Mouse (Mus musculus): ENCODE measurements at regions not wholly inside any gene's neighbourhood (a gene's known extent, or its start where the extent isn't known, plus 50 kb on each side); places are given as distances from the start of the nearest gene placed in this dataset.

DNA sequence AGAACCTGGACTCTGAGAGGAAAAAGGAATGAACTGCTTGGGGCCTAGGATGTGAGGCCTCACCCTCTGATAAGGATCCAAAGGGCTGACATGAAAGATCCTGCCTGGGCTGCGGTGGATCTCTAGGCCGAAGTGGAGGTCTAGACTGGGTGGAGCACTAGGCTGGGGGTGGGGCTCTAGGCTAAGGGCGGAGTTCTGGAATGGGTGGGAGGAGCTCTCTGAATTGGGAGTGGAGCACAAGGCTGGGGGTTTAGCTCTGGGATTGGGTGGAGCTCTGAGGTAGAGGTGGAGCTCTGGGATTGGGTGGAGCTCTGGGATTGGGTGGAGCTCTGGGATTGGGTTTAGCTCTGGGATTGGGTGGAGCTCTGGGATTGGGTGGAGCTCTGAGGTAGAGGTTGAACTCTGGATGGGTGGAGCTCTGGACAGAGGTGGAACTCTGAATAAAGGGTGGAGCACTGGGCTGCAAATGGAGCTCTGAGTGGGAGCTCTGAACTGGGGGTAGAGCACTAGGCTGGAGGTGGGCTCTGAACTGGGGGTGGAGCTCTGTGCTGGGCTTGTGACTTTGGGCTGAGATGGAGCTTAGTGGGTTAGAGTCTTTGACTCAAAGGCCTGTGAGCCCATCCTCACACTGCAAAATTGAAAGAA is 92.3 kb upstream of the Castor2 start:
- ATAC-seq (ENCODE audit: insufficient number of reproducible peaks, low FRiP score, low TSS enrichment, low read depth) (peak; percentile 61; the same call in 1 of the 2 replicates), DNase-seq (ENCODE audit: low spot score) (no peak)
- Histone ChIP-seq H3K4me1 (ENCODE audit: control insufficient read depth, insufficient read depth, low read length) (0 out of 2 replicates have a peak, but pooled peaks cover 4% of the 10 kb centered on the region), H3K27me3 (ENCODE audit: control insufficient read depth, insufficient read depth, low read length) (no peaks in the 10 kb centered on the region), H3K9me3 (ENCODE audit: control insufficient read depth, low read length) (no peaks in the 10 kb centered on the region), H3K27ac (replicated peaks; ENCODE audit: low read depth, low read length) (no peak overlapping the region), H3K4me3 (ENCODE audit: low read depth, low read length) (no peak overlapping the region), H3K4me2 (ENCODE audit: low read depth, severe bottlenecking) (no peak overlapping the region), H3K36me3 (ENCODE audit: control insufficient read depth, insufficient read depth, low read length) (no peaks in the 10 kb centered on the region), H3K9ac (ENCODE audit: low read length) (no peak overlapping the region)
- WGBS: 24% methylated on average over 3 of the region's 3 CpGs

DNA sequence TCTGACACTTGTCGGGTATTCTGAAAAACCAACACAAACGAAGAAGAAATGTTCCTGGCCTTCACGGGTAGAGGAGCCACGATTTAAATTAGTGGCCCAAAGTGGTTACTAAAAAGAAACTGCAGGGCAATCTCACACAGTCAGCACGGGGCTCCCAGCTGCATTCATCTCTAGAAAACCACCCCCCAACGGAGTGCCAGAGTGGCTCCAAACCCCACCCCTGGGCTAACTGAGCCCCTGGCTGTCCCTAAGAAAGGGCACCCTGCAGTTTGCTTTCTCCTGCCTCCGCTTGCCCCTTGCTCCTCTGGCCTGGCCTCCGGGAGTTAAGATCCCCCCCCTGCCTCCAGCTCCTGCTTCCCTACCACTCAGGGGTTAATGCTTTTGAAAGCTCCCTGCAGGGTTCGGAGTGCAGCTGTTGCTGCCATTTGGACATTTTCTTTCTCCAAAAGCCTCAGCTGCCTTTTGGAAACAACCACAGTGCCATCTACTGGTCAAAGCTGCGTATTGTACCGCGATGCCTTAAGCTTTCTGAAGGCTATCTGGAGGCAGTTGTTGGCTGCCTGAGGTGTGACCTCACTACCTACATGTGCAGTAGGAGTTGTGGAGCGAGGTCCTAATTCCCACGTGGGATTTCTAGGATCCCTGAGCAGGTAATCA is 92.9 kb upstream of the Castor2 start:
- DNase-seq (ENCODE audit: low spot score) (peak; percentile 97), ATAC-seq (ENCODE audit: insufficient number of reproducible peaks, low FRiP score, low TSS enrichment, low read depth) (peak; percentile 83)
- H3K4me3 ChIP-seq (ENCODE audit: low read depth, low read length): no peak overlapping the region
- H3K9ac ChIP-seq (ENCODE audit: low read length): no peak overlapping the region
- no peaks in the 10 kb centered on the region for H3K36me3 ChIP-seq (ENCODE audit: control insufficient read depth, insufficient read depth, low read length)
- H3K4me1 ChIP-seq (ENCODE audit: control insufficient read depth, insufficient read depth, low read length): 0 out of 2 replicates have a peak, but pooled peaks cover 4% of the 10 kb centered on the region
- WGBS: 3% methylated on average over 14 of the region's 14 CpGs
- no peaks in the 10 kb centered on the region for H3K9me3 ChIP-seq (ENCODE audit: control insufficient read depth, low read length)
- no peaks in the 10 kb centered on the region for H3K27me3 ChIP-seq (ENCODE audit: control insufficient read depth, insufficient read depth, low read length)
- H3K27ac ChIP-seq (replicated peaks; ENCODE audit: low read depth, low read length): no peak overlapping the region
- H3K4me2 ChIP-seq (ENCODE audit: low read depth, severe bottlenecking): no peak overlapping the region

DNA sequence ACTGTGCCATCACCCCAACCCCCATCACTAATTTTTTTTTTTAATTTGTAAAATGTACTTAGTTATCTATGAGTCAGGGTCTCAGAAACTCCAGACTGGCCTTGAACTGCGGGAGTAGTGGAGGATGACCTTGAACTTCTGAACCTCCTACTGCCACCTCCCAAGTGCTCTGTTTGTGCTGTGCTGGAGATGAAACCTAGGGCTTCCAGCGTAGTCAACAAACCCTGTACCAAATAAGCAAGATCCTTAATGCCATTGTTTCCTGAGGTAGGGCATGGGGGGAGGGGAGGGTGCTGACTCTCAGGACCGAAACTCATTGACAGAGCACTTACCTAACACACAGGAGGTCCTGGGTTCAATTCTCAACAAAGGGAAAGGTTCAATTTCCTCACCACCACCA is 93.5 kb upstream of the Castor2 start:
- Histone ChIP-seq H3K9me3 (ENCODE audit: control insufficient read depth, low read length) (no peaks in the 10 kb centered on the region), H3K36me3 (ENCODE audit: control insufficient read depth, insufficient read depth, low read length) (no peaks in the 10 kb centered on the region), H3K27ac (replicated peaks; ENCODE audit: low read depth, low read length) (no peak overlapping the region), H3K4me1 (ENCODE audit: control insufficient read depth, insufficient read depth, low read length) (0 out of 2 replicates have a peak, but pooled peaks cover 4% of the 10 kb centered on the region), H3K9ac (ENCODE audit: low read length) (no peak overlapping the region), H3K27me3 (ENCODE audit: control insufficient read depth, insufficient read depth, low read length) (no peaks in the 10 kb centered on the region), H3K4me3 (ENCODE audit: low read depth, low read length) (no peak overlapping the region), H3K4me2 (ENCODE audit: low read depth, severe bottlenecking) (no peak overlapping the region)
- DNase-seq (ENCODE audit: low spot score) (no peak), ATAC-seq (ENCODE audit: insufficient number of reproducible peaks, low FRiP score, low TSS enrichment, low read depth) (no peak)
- WGBS: 39% methylated on average over 3 of the region's 3 CpGs

DNA sequence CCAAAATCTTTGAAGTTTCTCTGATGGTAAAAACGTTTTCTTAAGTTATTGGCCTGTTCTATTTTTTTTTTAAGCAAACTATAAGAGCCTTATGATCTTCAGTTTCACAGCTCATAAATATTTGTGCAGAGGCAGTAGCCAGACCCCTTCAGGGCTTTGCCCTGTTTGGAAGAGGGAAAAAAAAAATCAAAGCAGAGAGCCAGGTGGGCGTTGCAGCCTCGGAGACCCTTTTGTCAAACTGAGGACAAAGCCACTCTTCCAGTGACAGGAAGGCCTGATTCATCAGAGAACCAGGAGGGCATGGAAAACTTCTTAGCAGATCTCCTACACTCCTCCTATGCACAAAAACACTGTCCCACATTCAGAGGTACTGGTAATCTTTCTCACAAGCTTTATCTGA is 99.4 kb upstream of the Castor2 start:
- no peak overlapping the region for H3K9ac ChIP-seq (ENCODE audit: low read length)
- H3K27ac ChIP-seq (replicated peaks; ENCODE audit: low read depth, low read length): peak overlapping the region; percentile 76
- peaks cover 9% of the 10 kb centered on the region for H3K4me1 ChIP-seq (ENCODE audit: control insufficient read depth, insufficient read depth, low read length)
- 0% methylated on average over 3 of the region's 3 CpGs for WGBS
- H3K36me3 ChIP-seq (ENCODE audit: control insufficient read depth, insufficient read depth, low read length): no peaks in the 10 kb centered on the region
- H3K4me3 ChIP-seq (ENCODE audit: low read depth, low read length): no peak overlapping the region
- H3K27me3 ChIP-seq (ENCODE audit: control insufficient read depth, insufficient read depth, low read length): no peaks in the 10 kb centered on the region
- no peak for ATAC-seq (ENCODE audit: insufficient number of reproducible peaks, low FRiP score, low TSS enrichment, low read depth)
- H3K9me3 ChIP-seq (ENCODE audit: control insufficient read depth, low read length): no peaks in the 10 kb centered on the region
- DNase-seq (ENCODE audit: low spot score): peak; percentile 54
- no peak overlapping the region for H3K4me2 ChIP-seq (ENCODE audit: low read depth, severe bottlenecking)

DNA sequence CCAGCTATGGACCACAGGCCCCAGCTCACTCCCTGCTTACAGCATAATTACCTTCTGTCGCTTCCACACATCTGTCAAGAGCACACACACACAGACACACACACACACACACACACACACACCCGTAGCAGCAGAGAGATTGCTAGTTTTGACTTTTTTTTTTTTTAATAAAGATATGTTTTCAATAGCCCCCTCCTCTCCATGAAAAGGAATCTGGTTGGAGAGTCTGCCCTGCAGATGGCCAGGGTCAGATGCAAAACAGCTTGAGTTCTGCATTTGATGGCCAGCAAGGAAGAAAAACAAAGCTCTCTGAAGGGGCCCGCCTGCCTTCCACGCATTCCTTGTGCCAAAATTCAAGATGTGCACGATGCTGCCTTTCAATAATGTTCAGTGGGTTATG is 99.8 kb upstream of the Castor2 start:
- no peak for ATAC-seq (ENCODE audit: insufficient number of reproducible peaks, low FRiP score, low TSS enrichment, low read depth)
- H3K27ac ChIP-seq (replicated peaks; ENCODE audit: low read depth, low read length): peak overlapping the region; percentile 76
- H3K36me3 ChIP-seq (ENCODE audit: control insufficient read depth, insufficient read depth, low read length): no peaks in the 10 kb centered on the region
- no peaks in the 10 kb centered on the region for H3K9me3 ChIP-seq (ENCODE audit: control insufficient read depth, low read length)
- WGBS: 1% methylated on average over 5 of the region's 5 CpGs
- peaks cover 9% of the 10 kb centered on the region for H3K4me1 ChIP-seq (ENCODE audit: control insufficient read depth, insufficient read depth, low read length)
- no peak overlapping the region for H3K9ac ChIP-seq (ENCODE audit: low read length)
- DNase-seq (ENCODE audit: low spot score): peak; percentile 73
- H3K27me3 ChIP-seq (ENCODE audit: control insufficient read depth, insufficient read depth, low read length): no peaks in the 10 kb centered on the region
- no peak overlapping the region for H3K4me3 ChIP-seq (ENCODE audit: low read depth, low read length)
- H3K4me2 ChIP-seq (ENCODE audit: low read depth, severe bottlenecking): no peak overlapping the region

DNA sequence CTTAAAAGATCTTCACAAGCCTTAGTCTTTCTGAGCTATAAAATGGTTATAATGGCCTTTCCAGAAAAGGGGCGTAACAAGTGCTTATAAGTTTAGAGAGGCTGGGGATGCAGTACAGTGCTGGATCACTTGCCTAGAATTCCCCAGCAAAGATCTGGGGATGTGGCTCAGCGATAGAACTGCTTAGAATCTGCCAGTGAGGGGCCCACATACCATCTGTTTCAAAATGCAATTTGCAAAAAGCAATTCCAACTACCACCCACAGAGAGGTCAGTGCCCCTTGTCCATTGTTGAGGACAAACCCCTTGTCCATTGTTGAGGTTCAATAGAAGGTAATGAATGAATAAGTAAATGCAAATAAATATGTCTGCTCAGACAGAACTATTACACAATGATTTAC is 107.5 kb upstream of the Castor2 start:
- ATAC-seq (ENCODE audit: insufficient number of reproducible peaks, low FRiP score, low TSS enrichment, low read depth) (no peak), DNase-seq (ENCODE audit: low spot score) (no peak)
- H3K4me3 ChIP-seq (ENCODE audit: low read depth, low read length): no peak overlapping the region
- WGBS: 62% methylated on average over 2 of the region's 2 CpGs
- peaks cover 3% of the 10 kb centered on the region; the same call in 1 of the 2 replicates for H3K4me1 ChIP-seq (ENCODE audit: control insufficient read depth, insufficient read depth, low read length)
- H3K9ac ChIP-seq (ENCODE audit: low read length): no peak overlapping the region
- H3K27me3 ChIP-seq (ENCODE audit: control insufficient read depth, insufficient read depth, low read length): no peaks in the 10 kb centered on the region
- H3K36me3 ChIP-seq (ENCODE audit: control insufficient read depth, insufficient read depth, low read length): no peaks in the 10 kb centered on the region
- no peaks in the 10 kb centered on the region for H3K9me3 ChIP-seq (ENCODE audit: control insufficient read depth, low read length)
- H3K4me2 ChIP-seq (ENCODE audit: low read depth, severe bottlenecking): no peak overlapping the region
- no peak overlapping the region for H3K27ac ChIP-seq (replicated peaks; ENCODE audit: low read depth, low read length)

DNA sequence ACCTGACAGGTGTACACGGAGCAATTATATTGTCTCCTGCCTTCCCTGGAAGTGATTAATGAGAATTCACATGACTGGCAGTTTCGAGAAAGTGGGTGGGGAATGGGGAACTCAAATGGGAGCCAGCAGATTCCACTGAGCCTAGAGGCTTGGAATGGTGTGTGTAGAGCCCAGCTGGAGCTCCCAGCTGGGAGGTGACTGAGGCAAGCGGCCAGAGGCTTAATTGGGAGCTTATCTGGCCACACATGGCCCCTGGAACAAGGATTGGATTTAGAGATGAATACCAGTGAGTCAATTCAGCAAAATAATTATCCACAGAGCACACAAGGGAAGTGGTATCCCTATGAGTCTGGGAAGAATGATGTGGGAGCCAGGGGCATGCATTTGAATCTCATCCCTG is 108.0 kb upstream of the Castor2 start:
- Histone ChIP-seq H3K4me2 (ENCODE audit: low read depth, severe bottlenecking) (no peak overlapping the region), H3K4me1 (ENCODE audit: control insufficient read depth, insufficient read depth, low read length) (peaks cover 3% of the 10 kb centered on the region; the same call in 1 of the 2 replicates), H3K4me3 (ENCODE audit: low read depth, low read length) (no peak overlapping the region), H3K9ac (ENCODE audit: low read length) (no peak overlapping the region), H3K36me3 (ENCODE audit: control insufficient read depth, insufficient read depth, low read length) (no peaks in the 10 kb centered on the region), H3K9me3 (ENCODE audit: control insufficient read depth, low read length) (no peaks in the 10 kb centered on the region), H3K27me3 (ENCODE audit: control insufficient read depth, insufficient read depth, low read length) (no peaks in the 10 kb centered on the region), H3K27ac (replicated peaks; ENCODE audit: low read depth, low read length) (no peak overlapping the region)
- WGBS: 22% methylated on average over 3 of the region's 3 CpGs
- DNase-seq (ENCODE audit: low spot score): no peak
- ATAC-seq (ENCODE audit: insufficient number of reproducible peaks, low FRiP score, low TSS enrichment, low read depth): no peak

DNA sequence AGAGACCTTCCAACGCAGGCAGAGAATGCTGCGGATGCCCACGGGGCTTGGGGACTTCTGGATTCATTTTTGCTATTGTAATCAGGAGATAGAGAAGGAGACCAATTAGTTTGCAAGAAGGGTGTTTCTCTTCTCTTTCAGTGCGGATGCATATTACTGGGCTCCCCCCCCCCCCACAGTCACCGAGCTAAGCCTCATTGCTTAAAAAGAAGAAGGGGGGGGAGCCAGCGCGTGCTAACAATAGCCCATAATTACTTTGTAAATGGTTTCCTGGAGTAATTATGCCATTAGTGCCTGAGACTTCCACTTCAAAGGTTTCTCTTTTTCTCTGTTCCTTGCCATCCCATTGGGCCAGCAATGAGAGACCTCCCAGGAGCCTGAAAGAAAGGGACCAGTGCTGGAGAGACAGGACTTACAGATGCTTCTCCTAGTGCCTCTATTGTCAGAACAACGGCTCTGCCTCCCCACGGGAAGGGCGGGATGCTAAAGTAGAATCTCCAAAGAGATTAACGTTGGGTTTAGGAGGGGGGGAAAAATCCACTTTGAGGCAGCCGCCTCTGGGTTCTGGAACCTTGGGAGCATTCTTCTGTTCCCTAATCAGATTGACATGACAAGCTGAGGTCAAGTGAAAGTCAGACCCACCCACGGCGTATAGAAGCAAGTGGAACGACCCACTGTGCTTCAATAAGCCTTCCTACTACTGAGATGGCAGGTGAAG is 116.1 kb upstream of the Castor2 start:
- no peaks in the 10 kb centered on the region for H3K27me3 ChIP-seq (ENCODE audit: control insufficient read depth, insufficient read depth, low read length)
- H3K4me1 ChIP-seq (ENCODE audit: control insufficient read depth, insufficient read depth, low read length): no peaks in the 10 kb centered on the region
- WGBS: 2% methylated on average over 14 of the region's 15 CpGs
- H3K9ac ChIP-seq (ENCODE audit: low read length): no peak overlapping the region
- ATAC-seq (ENCODE audit: insufficient number of reproducible peaks, low FRiP score, low TSS enrichment, low read depth) (no peak), DNase-seq (ENCODE audit: low spot score) (no peak)
- no peaks in the 10 kb centered on the region for H3K36me3 ChIP-seq (ENCODE audit: control insufficient read depth, insufficient read depth, low read length)
- H3K4me3 ChIP-seq (ENCODE audit: low read depth, low read length): no peak overlapping the region
- H3K27ac ChIP-seq (replicated peaks; ENCODE audit: low read depth, low read length): no peak overlapping the region
- no peaks in the 10 kb centered on the region for H3K9me3 ChIP-seq (ENCODE audit: control insufficient read depth, low read length)
- H3K4me2 ChIP-seq (ENCODE audit: low read depth, severe bottlenecking): no peak overlapping the region
